Mouse (Mus musculus) C2C12 (cell line): ENCODE measurements at regions not wholly inside any gene's neighbourhood (a gene's known extent, or its start where the extent isn't known, plus 50 kb on each side); places are given as distances from the start of the nearest gene placed in this dataset.

Experiments
- CTCF ChIP-seq: IDR thresholded peaks from one replicate; pipeline ENCODE4 v1.5.1; 2011; ENCODE audit not compliant: control insufficient read depth, insufficient read depth, insufficient read length
- FOSL1 ChIP-seq: IDR thresholded peaks from one replicate; pipeline ENCODE4 v1.8.0; 2011; ENCODE audit warnings: mild to moderate bottlenecking, low read length; ENCODE audit not compliant: poor library complexity, insufficient read depth, severe bottlenecking
- MAX ChIP-seq: IDR thresholded peaks from one replicate; pipeline ENCODE4 v1.6.1; 2011; ENCODE audit warnings: mild to moderate bottlenecking, control low read depth
- MYOD1 ChIP-seq: IDR thresholded peaks from one replicate; pipeline ENCODE4 v1.6.1; 2011; ENCODE audit warnings: low read depth; ENCODE audit not compliant: control insufficient read depth, insufficient read length

GRCm38 (mm10) chr4:56685696-56686095, 54.2 kb upstream of the Gm26657 start:
- TF ChIP-seq MAX = no peak
- TF ChIP-seq CTCF = no peak
- no peak for TF ChIP-seq MYOD1
- TF ChIP-seq FOSL1 = no peak
